Mouse (Mus musculus) erythroblast, embryonic 14.5 days (primary cell): ENCODE data around the gene Fam122c.

Experiments
- GATA1 ChIP-seq: IDR thresholded peaks from 2 replicates; pipeline ENCODE4 v1.6.1; 2012; ENCODE audit warnings: low read length, inconsistent platforms, mixed read lengths
- TAL1 ChIP-seq: IDR thresholded peaks from 3 replicates; pipeline ENCODE4 v1.6.1; 2012; ENCODE audit warnings: low read length, inconsistent platforms, mixed read lengths

- no peak for TF ChIP-seq GATA1
- no peak for TF ChIP-seq TAL1
These were observed 18.0 kb upstream of the Fam122c start for GRCm38 (mm10) chrX:53255195-53255594.
